Mouse (Mus musculus): ENCODE data around the gene Rbck1.

Rbck1 gene

GRCm38 (mm10) chr2:152343329-152344213 lies 11.1 kb upstream of the Rbck1 start, which contains the start of gene Trib3:
Trib3 (minus strand) TSS chr2:152344032.
- peak; percentile 89 to 90 for DNase-seq

DNA sequence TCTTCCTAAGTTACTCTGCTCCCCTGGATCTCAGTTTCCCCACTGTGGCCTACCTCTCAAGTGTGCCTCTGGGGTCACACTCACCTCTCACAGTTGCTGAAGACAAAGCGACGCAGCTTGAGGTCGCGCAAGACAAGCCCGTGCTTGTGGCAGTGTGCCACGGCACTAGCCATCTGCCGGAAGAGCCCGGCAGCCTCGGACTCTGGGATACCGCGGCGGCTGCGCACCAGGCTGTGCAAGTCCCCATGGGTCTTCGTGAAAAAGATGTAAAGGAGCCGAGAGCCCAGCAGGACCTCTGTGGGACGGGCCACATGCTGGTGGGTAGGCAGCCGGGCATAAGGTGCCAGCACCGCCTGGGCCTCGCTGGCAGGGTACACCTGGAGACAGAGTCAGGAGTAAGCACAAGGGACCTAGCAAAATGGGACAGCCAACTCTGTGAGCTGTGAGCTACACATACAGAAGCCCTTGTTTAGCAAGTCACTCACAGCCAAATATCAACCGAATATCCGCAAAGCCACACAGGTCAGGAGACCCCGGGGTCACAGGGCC lies 7.3 kb upstream of the Rbck1 start:
- peak; percentile 67 to 73 for DNase-seq

- peak in 1 of 2 experiments; percentile 23 for DNase-seq
Observed at GRCm38 (mm10) chr2:152338319-152338718, 5.9 kb upstream of the Rbck1 start.

- no peak for DNase-seq
Observed at GRCm38 (mm10) chr2:152337591-152338212, 5.2 kb upstream of the Rbck1 start.

DNA sequence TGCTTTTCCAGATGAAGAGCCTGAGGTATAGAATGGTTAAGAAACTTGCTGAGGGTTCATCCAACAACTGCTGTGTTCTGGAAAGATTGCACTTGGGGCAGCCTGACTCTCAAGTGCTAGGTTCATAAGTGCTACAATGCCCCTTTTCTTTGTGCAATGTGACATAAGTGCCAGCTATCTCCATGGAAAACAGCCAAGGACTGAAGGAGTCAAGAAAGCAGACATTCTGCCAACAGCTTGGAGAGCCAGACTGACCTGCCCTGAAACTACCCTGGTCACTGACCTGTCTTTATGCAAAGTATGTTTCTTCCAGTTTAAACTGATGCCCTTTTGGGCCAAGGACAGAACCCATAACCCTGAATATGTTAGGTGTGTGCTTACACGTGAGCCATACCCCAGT lies 4.4 kb upstream of the Rbck1 start:
- DNase-seq = peak; percentile 68 to 73

DNA sequence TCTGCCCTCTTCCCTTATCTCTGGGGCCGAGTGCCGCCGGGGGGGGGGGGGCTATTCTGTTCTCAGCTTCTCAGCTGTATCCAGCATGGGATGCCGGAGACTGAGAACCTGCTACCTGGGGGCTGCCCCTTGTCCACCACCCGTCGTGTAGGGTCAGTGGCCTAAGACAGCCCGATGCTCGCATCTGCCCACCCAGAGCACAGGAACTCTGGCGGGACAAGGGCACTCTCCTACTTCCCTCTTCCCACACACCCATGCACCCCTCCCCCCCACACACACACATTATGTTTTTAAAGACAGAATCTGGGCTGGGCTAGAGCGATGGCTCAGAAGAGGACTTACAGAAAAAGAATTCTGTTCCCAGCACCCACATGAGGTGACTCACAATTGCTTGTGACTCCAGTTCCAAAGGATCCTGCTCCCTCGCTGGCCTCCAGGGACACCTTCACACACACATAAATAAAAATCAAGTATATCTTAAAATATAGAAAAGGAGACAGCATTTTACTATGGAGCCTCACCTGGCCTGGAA lies 2.9 kb upstream of the Rbck1 start:
- DNase-seq = no peak

DNA sequence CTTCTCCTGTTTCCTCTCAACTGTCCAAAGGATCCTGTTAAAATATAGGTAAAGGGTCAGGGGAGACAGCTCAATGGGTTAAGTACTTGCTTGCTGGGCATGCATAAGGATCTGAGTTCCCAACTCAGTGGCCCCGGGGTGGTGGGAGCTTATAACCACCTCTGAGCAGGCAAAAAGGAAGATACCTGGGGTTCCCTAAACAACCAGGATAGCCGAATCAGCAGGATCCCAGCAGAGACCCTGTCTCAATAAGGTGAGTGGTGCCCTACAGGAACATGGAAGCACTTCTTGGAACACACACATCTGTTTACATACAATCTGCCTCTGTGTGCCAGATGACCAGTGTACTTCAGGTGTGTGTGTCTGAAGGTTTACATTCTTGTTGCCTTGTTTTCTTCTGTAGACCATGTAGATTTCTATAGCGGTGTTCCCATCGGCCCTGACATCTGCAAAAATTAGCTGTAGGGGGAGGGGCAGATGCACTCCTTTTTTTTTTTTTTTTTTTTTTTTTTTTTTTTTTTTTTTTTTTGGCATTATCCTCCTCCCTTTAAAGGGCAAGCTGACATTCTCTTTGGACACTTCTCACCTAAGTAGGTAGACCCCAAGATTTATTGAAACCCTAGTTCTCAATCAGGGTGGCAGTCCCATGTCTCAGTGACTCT lies 1.0 kb upstream of the Rbck1 start:
- DNase-seq = no peak

DNA sequence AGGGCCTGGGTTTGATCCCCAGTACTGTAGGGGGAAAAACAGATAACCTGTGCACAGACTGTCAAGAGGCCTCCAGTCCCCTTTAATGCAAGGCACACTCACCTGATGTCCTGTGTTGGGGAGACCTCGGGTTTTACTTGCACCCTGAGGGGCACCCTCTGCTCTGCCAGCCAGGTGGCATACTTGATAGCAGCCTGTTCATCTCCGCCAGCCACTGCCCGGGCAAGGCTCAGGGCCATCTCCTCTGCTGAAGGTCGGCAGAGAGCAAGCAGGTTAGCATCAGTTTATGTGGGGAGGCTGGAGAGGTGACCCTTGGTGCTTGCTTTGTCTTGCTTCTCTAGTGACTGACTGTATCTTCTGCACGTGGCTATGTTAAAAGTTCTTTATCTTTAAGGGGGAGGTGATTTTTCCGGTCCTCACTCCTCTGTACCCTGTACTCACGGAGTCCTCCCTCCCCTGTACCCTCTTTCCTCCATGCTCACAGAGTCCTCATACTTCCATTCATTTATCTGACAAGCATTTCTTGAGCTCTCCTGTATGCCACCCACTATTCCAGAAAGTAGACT lies 1.5 kb downstream of the Rbck1 start:
- DNase-seq = peak in 1 of 2 experiments; percentile 20

GRCm38 (mm10) chr2:152327980-152328379 lies 4.5 kb downstream of the Rbck1 start:
- no peak for DNase-seq

DNA sequence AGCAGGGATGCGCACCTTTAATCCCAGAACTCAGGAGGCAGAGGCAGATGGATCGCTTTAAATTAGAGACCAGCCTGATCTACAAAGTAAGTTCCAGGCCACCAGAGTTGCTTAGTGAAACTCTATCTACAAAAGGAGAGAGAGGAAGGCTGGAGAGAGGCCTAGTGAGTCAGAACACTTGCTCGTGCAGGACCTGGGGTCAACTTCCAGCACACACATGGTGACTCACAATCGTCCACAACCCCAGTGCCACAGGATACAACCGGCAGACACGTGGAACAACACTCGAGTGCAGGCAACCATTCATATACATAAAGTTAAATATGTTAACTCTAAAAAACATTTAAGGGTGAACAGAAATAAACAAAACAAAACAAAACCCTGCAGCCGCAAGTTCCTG lies 5.8 kb downstream of the Rbck1 start:
- DNase-seq = no peak

DNA sequence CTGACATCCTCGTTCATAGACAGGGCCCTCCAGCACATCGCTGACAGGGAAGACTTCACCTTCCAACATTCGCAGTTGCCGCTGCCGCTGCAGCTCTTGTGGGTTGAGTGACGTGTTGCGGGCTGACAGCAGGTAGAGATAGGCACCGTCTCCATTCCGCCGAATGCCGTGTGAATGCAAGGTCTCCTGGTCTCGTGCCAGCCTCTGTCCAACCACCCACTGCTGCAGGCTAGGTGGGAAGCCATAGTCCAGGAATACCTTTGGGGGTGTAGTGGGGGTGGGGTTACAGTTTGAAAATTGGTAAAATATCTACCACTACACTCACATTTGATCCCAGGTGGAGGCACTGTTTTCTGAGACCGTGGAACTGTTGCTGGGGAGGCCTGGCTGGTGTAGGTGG lies 6.3 kb downstream of the Rbck1 start:
- no peak for DNase-seq

DNA sequence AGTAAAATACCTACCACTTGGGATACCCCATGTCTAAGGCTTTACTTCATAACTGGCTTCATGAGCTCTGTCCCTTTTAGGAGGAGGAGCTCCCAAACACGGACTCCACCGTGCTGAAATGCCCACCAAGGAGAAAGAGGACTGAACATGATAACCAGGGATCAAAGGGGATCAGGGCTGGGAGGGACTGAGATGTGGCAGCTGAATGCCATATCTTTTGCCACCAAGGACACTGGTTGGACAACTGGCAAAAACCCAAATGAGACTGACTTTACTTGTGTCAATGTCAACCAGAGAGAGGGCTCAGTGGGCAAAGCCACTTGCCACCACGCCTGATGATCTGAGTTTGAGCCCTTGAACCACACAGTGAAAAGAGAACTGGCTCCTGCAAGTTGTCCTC lies 7.6 kb downstream of the Rbck1 start:
- DNase-seq = no peak

- peak in 1 of 2 experiments; percentile 55 for DNase-seq
Observed at GRCm38 (mm10) chr2:152323971-152324370, 8.5 kb downstream of the Rbck1 start.

DNA sequence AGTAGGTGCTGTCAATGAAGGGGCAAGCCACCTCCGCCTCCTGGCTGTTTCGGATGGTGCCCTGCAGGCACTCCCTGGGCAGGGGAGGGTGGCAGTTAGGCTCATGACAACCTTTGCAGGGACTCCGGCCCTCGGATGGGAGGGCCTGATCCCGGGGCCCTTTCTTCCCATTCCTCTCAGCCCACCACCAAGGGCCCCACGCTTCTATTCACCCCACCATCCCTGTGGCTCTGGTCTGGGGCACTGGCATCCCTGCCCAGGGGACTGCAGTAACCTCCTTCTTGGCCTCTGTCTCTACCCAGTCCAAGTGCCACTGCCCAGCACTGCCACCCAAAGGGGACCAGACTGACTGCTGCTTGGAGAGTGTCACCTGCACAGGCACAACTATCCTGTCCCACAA lies 10.3 kb downstream of the Rbck1 start:
- DNase-seq = no peak

GRCm38 (mm10) chr2:152321558-152321957 lies 10.9 kb downstream of the Rbck1 start:
- DNase-seq = no peak

DNA sequence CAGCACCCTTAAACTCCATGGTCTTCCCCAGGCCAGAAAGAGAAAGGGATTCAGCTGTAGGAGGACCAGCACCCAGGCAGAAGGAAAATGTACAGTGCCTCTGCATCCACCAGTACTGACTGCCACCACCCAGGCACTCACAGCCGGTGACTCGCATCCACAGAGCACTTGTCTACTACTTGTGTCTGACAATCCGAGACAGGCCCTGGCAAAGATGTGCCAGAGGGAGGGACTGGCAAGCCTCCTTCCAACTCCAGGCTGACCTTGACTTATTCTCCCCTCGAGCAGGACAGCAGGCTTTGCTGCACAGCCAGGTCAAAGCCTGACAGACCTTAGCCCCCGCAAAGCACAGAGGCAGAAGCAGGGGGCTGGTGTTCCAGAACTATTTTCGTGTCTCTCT lies 15.4 kb downstream of the Rbck1 start:
- DNase-seq = no peak

DNA sequence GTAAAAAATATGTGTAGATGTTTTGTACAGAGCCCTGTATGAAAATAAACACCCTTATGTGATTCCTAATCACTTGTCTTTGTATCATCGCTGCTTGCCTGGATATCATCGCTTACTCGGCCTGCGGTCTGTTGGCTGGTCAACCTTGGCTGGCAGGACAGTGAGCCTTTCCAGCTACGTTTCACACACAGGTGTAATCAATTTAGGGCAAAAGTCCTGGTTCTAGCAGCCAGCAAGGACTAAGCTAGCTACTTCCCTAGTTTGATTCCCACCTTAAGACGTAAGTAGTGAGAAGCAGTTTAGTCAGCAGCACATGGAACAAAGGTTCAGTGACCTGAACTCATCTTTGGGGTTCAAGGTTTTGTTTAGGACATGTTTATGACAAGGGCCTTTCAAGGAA lies 18.5 kb downstream of the Rbck1 start:
- DNase-seq = no peak

- peak; percentile 44 to 47 for DNase-seq
Observed at GRCm38 (mm10) chr2:152312996-152313395, 19.5 kb downstream of the Rbck1 start.

GRCm38 (mm10) chr2:152307186-152307585 lies 25.3 kb downstream of the Rbck1 start:
- DNase-seq = no peak

DNA sequence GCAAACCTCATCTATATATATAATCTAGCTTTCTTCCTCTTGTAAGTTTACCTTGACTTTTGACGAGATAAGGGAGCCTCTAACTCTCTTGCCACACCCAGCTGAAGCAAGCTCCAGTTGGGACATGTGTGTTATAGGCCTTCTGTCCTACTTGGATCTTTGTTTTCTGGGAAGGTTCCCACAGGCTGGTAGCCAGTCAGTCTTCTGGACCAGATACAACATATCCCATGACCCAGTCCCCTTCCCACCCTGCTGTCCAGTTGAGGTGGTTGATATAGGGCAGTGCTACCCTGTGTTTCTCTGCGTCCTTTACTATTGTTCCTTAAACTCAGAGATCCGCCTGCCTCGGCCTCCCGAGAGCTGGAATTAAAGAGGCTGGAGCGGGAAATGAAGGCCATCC lies 27.0 kb downstream of the Rbck1 start:
- no peak for DNase-seq

DNA sequence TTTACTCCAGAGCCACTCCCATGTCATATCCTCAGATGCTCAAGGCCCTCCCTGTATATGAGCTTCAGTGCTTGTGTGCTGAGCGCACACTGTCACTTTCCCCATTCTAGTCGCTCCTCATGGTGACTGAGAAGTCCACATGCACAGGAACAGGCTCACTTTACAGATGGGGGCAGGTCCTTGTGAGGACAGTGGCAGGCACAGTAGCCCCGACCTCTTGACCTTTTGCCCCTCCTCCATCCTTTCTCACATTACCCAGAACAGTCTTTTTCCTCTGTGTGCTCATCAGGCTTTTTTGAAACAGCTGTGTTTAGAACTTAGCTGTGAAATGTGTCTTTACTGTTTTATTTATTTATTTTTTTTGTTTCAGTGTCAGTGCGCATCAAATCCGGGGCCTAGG lies 28.7 kb downstream of the Rbck1 start:
- DNase-seq = no peak

- no peak for DNase-seq
Observed at GRCm38 (mm10) chr2:152302862-152303261, 29.6 kb downstream of the Rbck1 start.

DNA sequence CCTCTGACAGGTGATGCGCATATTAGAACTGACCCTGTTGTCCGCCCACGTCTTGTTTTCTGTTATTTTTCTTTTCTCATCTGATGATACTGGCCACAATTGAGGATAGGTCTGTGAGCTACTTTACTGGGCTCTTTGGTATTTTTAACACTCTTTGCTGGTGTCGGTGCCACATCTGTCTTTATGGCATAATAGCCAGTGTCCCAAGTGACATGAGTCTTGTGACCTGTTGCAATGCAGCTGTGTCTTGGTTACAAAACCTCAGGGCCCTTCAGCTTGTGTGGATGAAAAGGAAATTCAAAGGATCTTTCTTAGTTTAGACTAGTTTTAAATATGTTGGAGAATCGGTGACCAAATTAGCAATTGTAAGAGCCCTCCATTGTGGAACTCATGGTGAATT lies 37.9 kb downstream of the Rbck1 start:
- DNase-seq = no peak
